Mouse (Mus musculus) brain, adult 2 months (tissue): ENCODE measurements at regions not wholly inside any gene's neighbourhood (a gene's known extent, or its start where the extent isn't known, plus 50 kb on each side); places are given as distances from the start of the nearest gene placed in this dataset.

Experiments
- DNase-seq: peaks from one replicate; pipeline ENCODE4 v3.0.0; 2011; ENCODE audit warnings: low read depth, low spot score

DNA sequence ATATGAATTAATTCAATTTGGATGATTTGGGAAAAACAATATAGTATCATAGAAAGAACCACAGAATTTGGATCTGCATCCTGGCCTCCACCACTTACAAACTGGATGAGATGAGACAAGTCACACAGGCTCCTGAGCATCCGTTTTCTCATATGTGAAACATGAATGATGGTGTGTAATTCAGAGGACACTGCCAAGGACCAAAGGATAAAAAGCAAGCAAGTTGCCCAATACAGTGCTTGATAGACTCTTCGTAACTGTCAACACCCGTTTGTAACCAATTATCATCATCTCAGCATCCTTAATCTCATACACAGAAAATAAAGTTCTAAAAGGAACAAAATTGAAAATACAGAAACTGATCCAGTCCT lies 305.8 kb downstream of the Fam49a start:
- DNase-seq = no peak

DNA sequence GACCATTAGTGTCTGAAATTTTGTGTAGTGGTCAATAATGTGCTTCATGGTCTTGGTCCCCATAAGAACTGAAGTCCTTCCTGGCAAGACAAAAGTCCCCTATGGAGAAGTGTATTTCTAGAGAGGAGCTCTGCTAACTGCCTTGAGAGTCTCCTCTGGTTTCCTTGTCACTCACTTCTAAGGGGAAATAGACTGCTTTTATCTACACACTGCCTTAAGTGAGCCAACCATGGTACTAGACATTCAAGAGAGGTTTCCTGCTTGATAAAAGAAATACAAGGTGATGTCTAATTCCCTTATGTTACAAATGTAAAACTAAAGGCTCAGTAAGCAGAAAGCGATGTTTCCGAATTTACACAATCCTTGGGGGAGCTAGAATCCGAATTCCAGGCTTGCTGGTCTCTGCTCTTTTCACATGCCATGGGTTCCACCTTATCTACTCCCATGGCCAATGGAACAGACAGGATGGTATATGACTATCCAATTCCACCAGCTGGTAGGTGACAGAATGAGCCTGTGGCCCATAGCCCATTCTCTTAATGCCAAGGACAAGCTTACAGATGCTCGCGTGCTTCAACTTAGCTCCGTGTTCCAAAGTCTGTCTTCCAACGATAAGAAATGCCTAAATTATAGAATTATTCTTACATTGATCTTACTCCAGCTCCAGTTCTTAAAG lies 305.3 kb downstream of the Fam49a start:
- DNase-seq = peak; percentile 28

- no peak for DNase-seq
Measured at GRCm38 (mm10) chr12:12562267-12562666, 300.3 kb downstream of the Fam49a start.

- DNase-seq = no peak
Measured at GRCm38 (mm10) chr12:12551818-12552217, 289.9 kb downstream of the Fam49a start.

GRCm38 (mm10) chr12:12549649-12550048 lies 287.7 kb downstream of the Fam49a start:
- no peak for DNase-seq

DNA sequence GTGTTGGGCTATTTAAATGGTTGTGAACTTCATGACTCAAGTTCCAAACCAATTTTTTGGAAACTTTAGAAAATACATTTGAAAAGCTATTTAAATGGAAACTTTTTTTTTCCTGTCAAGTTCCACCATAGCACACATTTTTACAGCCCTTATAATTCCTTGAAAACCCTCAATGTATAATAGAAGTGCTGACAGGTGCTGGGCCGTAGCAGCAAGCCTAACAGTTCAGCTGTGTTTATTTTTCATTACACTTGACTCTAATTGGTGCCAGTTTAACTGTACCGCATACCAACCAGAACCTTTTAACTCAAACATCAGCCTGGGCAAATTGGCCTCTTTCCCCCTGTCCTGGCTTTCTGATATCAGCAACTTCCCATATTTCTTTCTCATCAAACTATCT lies 286.7 kb downstream of the Fam49a start:
- no peak for DNase-seq

DNA sequence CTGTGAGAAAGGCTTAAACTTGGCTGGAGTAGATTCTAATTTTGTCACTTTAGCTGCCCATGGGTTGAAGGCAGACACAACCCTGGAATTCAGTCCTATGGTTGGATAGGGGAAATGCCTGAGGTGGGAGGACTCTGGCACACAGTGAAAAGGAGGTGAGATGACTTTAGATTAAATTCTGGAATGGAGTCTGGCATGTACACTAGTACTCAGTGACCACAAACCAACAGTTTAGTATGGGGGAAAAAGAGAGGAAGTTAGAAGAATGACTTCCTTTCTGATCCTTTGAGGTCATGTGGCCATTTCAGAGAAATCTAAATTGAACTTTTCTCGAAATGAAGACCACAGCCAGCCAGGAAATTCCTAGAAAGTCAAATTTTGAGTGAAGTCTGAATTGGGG lies 285.5 kb downstream of the Fam49a start:
- DNase-seq = no peak

GRCm38 (mm10) chr12:12546372-12547031 lies 284.6 kb downstream of the Fam49a start:
- no peak for DNase-seq

- DNase-seq = no peak
Measured at GRCm38 (mm10) chr12:12541076-12542070, 279.4 kb downstream of the Fam49a start.

- DNase-seq = no peak
Measured at GRCm38 (mm10) chr12:12539291-12539690, 277.4 kb downstream of the Fam49a start.

- no peak for DNase-seq
Measured at GRCm38 (mm10) chr12:12534779-12535178, 272.8 kb downstream of the Fam49a start.

GRCm38 (mm10) chr12:12530796-12531195 lies 268.9 kb downstream of the Fam49a start:
- no peak for DNase-seq

DNA sequence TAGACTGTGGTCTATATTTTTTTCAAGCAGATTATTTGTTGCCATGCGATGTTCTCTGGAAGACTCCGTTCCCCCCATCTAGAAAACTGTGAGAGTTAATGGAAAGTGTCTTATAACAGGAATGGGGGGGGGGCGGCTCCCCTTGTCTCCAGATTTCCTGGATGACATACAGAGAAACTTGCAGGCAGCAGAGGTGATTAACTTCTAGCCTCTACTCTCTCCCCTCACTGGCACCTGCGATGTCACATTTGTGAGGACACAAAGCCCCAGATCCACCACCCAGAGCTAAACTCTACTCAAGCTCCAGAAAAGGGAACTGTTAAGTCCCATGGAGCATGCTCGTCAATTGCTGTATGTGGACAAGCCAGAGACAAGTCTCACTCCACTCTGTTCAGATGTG lies 267.6 kb downstream of the Fam49a start:
- no peak for DNase-seq

DNA sequence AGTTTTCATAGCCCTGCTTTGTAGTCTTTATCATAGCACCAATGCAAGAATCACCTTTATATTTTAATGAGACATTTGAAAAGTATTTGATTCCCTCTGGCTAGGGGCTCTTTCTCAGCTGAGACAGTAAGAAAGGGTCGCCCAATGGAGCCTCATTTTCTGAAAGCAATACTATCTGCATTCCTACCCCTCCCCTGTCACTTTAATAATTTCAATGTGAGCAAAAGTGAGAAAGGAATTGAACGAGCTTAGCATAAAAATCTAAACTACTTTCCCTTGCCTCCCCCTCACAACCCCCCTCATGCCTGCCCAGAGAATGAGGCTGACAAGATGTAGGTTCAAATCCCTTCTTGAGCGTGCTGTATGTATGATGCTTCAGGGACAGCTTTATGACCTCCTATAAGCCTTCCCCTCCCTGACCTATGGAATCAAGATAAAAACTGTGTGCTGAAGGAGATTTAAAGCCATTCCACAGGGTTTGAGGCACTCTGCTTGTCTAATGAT lies 266.6 kb downstream of the Fam49a start:
- DNase-seq = no peak

DNA sequence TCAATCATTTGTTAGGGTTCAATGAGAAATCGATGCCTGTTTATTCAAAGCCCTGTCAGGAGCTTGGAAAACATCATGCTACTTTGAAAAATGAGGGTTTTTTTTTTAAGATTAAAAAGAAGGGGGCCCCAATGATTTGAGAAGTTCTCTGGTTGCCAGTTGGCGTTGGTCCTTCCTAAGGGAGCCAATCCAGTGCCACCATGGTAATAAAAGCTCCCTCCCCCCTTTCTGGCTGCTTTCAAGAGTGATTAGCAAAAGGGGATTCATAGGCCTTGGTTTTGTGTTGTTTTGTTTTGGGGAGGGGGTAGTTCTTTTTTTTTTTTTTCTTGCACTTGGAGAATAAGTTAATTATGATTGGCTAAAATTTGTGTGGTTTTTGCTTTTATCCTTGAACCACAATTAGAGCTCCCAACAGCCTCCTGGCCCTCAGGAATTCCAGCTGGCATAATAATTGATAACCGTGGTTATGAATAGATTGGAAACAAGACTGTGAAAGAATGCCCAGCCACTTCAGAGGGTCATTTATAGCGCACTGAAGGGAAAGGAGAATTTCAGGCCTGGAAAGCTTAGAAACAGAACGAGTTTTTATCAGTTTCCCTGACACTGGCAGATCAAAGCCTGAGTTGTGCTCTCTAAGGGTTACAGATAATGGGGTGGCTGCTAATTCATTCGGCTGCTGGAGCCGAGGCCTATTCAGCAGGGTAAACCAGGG lies 266.0 kb downstream of the Fam49a start:
- no peak for DNase-seq

GRCm38 (mm10) chr12:12527366-12527765 lies 265.4 kb downstream of the Fam49a start:
- DNase-seq = no peak

GRCm38 (mm10) chr12:12520311-12520852 lies 258.4 kb downstream of the Fam49a start:
- no peak for DNase-seq

- no peak for DNase-seq
Measured at GRCm38 (mm10) chr12:12518490-12519070, 256.6 kb downstream of the Fam49a start.

DNA sequence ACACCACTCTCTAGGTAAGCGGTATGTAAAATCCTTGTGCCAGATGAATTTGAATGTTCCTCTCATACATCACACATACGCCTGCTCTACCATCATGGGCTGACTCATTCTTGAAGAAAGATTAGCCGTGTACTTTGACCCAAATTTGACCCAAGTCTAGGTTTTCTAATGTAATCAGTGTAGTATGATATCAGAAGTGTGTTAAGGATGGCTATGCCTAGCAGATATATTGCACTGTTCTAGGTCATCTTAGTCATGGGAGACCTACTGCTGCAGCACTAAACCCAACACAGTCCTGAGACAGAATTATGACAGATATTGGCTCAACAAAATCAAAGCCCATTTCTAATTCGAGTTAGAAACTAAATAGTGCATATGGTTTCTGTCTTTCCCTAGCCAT lies 255.1 kb downstream of the Fam49a start:
- DNase-seq = no peak

- DNase-seq = no peak
Measured at GRCm38 (mm10) chr12:12510764-12511163, 248.8 kb downstream of the Fam49a start.
